Mouse (Mus musculus) erythroblast, embryonic 14.5 days (primary cell): ENCODE results near the gene 1110008L16Rik.

Experiments
- GATA1 ChIP-seq: IDR thresholded peaks from 2 replicates; pipeline ENCODE4 v1.6.1; 2012; ENCODE audit warnings: low read length, inconsistent platforms, mixed read lengths
- TAL1 ChIP-seq: IDR thresholded peaks from 3 replicates; pipeline ENCODE4 v1.6.1; 2012; ENCODE audit warnings: low read length, inconsistent platforms, mixed read lengths

DNA sequence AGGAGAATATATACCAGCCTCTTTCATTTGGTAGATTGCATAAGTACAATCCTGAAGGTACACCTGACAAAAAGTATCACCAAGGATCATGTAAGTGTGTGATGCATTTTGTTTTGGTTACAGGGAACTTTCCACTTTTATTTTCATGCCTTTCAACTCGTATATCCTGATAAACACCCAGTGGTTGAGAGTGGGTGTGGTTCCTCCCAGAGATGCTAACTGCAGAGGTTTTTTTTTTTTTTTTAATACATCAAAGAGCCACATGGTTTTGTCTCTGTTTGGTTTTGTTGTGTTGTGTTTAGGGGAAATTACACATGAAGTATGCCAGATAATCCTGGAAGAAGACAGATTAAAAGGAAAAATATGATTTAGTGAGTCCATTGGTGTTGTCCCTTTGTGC lies 57.9 kb downstream of the 1110008L16Rik start:
- TF ChIP-seq GATA1 (no peak), TAL1 (no peak)
